Mouse (Mus musculus) layer of hippocampus, adult 9-10 months (tissue): Measurements from ENCODE around the gene Spata13.
A peak's percentile ranks its signal among the peaks of the same experiment; 100 is the strongest.

Source experiments
- DNase-seq: peaks from one replicate; pipeline ENCODE4 v3.0.0; 2022; ENCODE audit warnings: low spot score

Spata13 gene

GRCm38 (mm10) chr14:60784427-60785315 is 150.9 kb downstream of the Spata13 start, which contains the start of gene Mipep:
Mipep (plus strand) TSS chr14:60784573.
- DNase-seq = peak; percentile 56

GRCm38 (mm10) chr14:60790103-60790502 is 156.3 kb downstream of the Spata13 start:
- DNase-seq = no peak

DNA sequence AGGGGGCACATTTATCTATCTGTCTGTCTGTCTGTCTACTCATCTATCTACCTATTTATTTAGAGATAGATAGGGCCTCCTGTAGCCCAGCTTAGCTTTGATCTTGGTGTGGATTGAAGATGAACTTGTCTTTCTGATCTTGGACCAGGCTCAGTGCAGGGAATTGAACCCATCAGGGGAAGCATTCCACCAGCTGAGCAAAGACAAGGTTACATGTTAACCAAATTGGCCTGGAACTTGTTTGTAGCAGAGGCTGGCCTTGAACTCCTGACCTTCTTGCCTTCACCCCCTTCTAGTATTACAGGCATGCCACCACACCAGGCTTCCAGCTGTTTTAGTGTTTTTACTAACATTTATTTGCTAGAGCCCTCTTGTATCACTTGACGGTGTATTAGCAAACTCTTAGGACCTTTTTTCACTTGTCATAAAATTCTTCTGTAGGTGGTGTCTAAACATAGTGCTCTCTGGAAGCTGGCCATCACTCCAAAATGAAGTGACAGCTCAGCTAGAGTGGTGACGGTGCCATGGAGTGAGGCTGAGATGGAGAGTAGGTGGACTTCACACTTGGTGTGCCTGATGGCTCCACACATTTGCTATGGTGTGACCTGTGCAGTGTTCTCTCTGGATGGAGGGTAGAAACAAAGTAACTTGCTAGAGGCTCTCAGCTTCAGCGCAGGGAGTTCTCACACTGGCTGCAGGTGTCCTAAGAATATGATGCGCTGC is 163.0 kb downstream of the Spata13 start:
- DNase-seq = no peak

DNA sequence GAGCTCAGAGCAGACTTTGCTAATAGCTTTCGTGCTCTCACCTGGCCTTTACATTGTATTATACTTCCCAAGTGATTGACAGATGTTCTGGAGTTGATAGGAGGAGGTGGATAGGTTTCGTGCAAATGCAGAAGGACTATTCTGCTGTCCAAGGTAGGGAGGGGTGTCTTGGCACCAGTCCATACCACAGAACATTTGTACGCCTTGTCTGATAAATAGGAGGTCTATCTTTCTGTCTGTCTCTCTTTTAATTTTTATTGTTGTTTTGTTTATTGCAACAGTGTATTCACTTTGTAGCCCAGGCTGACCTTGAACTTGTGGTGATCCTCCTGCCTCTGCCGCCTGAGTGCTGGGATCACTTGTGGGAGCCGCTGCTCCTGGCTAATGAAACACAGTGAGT is 163.8 kb downstream of the Spata13 start:
- DNase-seq = no peak

GRCm38 (mm10) chr14:60798721-60799120 is 164.9 kb downstream of the Spata13 start:
- no peak for DNase-seq

DNA sequence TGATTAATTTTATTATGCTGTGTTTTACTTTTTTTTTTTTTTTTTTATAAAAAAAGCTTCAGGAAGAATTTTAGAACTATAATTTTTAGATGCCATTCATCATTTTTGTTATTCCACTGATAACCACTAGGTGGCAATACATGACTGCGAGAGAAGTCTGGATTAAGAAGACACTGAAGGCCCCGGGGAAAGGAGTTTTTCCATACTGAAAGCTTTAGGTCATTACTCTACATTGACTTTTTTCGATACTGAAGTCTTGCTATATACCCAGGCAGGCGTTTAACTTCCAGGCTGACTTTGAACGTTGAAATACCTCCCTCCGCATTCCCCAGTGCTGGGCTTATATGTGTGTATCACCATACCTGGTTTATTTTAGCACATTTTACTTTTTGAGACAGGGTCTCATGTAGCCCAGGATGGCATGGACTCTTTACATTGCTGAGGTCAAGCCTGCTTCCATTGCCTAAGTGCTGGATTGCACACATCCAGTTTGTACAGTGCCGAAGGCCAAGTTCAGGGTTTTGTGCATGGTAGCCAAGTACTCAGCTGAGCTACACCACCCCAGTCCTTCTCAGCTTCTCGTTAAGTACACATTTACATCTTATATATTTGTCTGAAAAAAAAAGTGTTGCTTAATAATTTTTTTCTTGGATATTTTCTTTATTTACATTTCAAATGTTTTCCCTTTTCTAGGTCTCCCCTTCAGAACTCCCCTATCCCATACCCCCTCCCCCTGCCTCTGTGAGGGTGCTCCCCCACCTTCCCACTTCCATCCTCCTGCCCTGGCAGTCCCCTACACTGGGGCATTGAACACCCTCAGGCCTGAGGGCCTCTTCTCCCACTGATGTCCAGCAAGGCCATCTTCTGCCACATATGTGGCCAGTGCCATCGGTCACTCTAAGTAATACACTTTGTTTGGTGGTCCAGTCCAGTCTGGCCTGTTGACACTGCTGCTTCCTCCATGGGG is 166.2 kb downstream of the Spata13 start:
- no peak for DNase-seq

DNA sequence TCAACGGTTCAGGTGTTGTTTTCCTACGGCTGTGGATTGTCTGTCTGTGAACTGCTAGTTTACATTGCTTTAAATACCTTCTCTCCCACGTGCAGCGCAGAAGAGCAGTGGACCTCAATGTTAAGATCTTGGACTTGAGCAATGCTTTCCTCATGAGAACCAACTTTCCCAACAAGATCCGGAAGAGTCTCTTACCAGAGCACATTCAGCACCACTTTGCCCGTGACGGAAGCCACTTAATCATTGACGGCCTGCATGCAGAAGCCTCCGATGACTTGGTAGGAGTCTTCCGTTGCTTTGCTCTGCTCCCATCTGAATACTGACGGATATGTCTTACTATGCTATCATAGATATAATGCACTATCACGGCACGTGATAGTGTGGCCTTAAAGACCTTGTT is 168.2 kb downstream of the Spata13 start:
- DNase-seq = no peak

DNA sequence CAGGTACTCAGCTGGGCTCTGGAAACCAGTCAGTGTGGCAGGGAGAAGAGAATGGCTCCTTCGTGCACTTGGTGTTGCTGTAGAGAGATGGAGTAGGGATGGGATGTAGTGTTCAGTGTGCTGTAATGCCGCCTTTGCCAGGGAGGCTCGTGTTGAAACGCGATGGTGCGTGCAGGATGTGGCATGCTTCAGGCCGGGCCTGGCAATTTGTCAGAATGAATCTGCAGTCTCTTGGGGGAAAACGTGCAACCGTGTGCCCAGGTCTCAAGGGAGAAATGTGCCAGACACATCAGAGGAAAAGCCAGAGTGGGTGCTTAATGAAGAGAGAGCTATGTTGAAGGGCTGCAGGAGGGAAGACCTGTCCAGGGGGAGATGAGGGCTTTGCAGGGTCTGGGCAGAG is 171.2 kb downstream of the Spata13 start:
- DNase-seq = no peak

- DNase-seq = no peak
Measured at GRCm38 (mm10) chr14:60805871-60806270, 172.1 kb downstream of the Spata13 start.

- DNase-seq = no peak
Measured at GRCm38 (mm10) chr14:60806891-60807344, 173.1 kb downstream of the Spata13 start.

- no peak for DNase-seq
Measured at GRCm38 (mm10) chr14:60809881-60810280, 176.1 kb downstream of the Spata13 start.

- DNase-seq = no peak
Measured at GRCm38 (mm10) chr14:60811547-60811946, 177.7 kb downstream of the Spata13 start.
